Mouse (Mus musculus): ENCODE results near the gene Sprn. TPM values are rescaled to one million over a fixed set of nuclear protein-coding genes. Genes with fewer than 3 reads are reported as not detected.

Gene Sprn
- polyA plus RNA-seq, 1 experiment from 2014 or later = 28.2 TPM

- Histone ChIP-seq H3K36me3 (no peaks in the 10 kb centered on the region), H3K9ac (no peak overlapping the region), H3K9me3 (no peaks in the 10 kb centered on the region), H3K27me3 (no peaks in the 10 kb centered on the region), H3K4me3 (no peak overlapping the region), H3K27ac (replicated peaks) (no peak overlapping the region), H3K4me2 (no peak overlapping the region), H3K4me1 (replicated peaks) (peaks cover 19% of the 10 kb centered on the region)
- 87% methylated on average over 2 of the region's 2 CpGs for WGBS
- no peak for ATAC-seq (ENCODE audit: low FRiP score, low read depth)
These were observed 34.2 kb downstream of the Sprn start for GRCm38 (mm10) chr7:140120484-140120883.

GRCm38 (mm10) chr7:140116329-140117054, 38.2 kb downstream of the Sprn start, which contains the start of gene Echs1:
Gene Echs1 (minus strand): TSS chr7:140116476.
- Histone ChIP-seq H3K9ac (peak within 1 kb of the TSS; percentile 90), H3K9me3 (no peaks in the 10 kb centered on the region), H3K27ac (replicated peaks) (peak within 1 kb of the TSS; percentile 91), H3K4me1 (replicated peaks) (peaks cover 16% of the 10 kb centered on the region), H3K27me3 (no peaks in the 10 kb centered on the region), H3K4me2 (peak within 1 kb of the TSS; percentile 83), H3K36me3 (peaks cover 9% of the 10 kb centered on the region), H3K4me3 (peak within 1 kb of the TSS; percentile 90)
- ATAC-seq (ENCODE audit: low FRiP score, low read depth) = peak; percentile 94
- 4% methylated on average over 28 of the region's 28 CpGs for WGBS

GRCm38 (mm10) chr7:140115583-140116328, 38.9 kb downstream of the Sprn start, which contains the start of gene Paox:
Gene Paox (plus strand): TSS chr7:140115799.
- Histone ChIP-seq H3K27me3 (no peaks in the 10 kb centered on the region), H3K36me3 (peaks cover 15% of the 10 kb centered on the region), H3K4me3 (peak within 1 kb of the TSS; percentile 90), H3K4me2 (peak within 1 kb of the TSS; percentile 83), H3K27ac (replicated peaks) (peak within 1 kb of the TSS; percentile 91), H3K9me3 (no peaks in the 10 kb centered on the region), H3K9ac (peak within 1 kb of the TSS; percentile 90), H3K4me1 (replicated peaks) (peaks cover 16% of the 10 kb centered on the region)
- peak; percentile 69 for ATAC-seq (ENCODE audit: low FRiP score, low read depth)
- 4% methylated on average over 23 of the region's 23 CpGs for WGBS

- Histone ChIP-seq H3K9ac (no peak overlapping the region), H3K4me3 (no peak overlapping the region), H3K4me2 (no peak overlapping the region), H3K36me3 (peaks cover 52% of the 10 kb centered on the region), H3K27ac (replicated peaks) (no peak overlapping the region), H3K4me1 (replicated peaks) (peaks cover 10% of the 10 kb centered on the region; the same call in 1 of the 2 replicates), H3K9me3 (no peaks in the 10 kb centered on the region), H3K27me3 (no peaks in the 10 kb centered on the region)
- ATAC-seq (ENCODE audit: low FRiP score, low read depth) = no peak
- 53% methylated on average over 3 of the region's 3 CpGs for WGBS
These were observed 42.7 kb downstream of the Sprn start for GRCm38 (mm10) chr7:140111943-140112342.

GRCm38 (mm10) chr7:140104009-140104408, 50.7 kb downstream of the Sprn start:
- Histone ChIP-seq H3K4me3 (no peak overlapping the region), H3K9ac (no peak overlapping the region), H3K36me3 (peaks cover 30% of the 10 kb centered on the region), H3K27me3 (no peaks in the 10 kb centered on the region), H3K27ac (replicated peaks) (no peak overlapping the region), H3K4me1 (replicated peaks) (peaks cover 11% of the 10 kb centered on the region), H3K9me3 (no peaks in the 10 kb centered on the region), H3K4me2 (no peak overlapping the region)
- WGBS = 86% methylated on average over 4 of the region's 4 CpGs
- ATAC-seq (ENCODE audit: low FRiP score, low read depth) = no peak

- Histone ChIP-seq H3K9me3 (no peaks in the 10 kb centered on the region), H3K4me3 (peak within 1 kb of the TSS; percentile 42), H3K4me1 (replicated peaks) (peaks cover 11% of the 10 kb centered on the region), H3K27ac (replicated peaks) (peak within 1 kb of the TSS; percentile 53; the same call in 1 of the 2 replicates), H3K4me2 (peak within 1 kb of the TSS; percentile 67), H3K9ac (peak within 1 kb of the TSS; percentile 44), H3K36me3 (peaks cover 14% of the 10 kb centered on the region), H3K27me3 (no peaks in the 10 kb centered on the region)
- ATAC-seq (ENCODE audit: low FRiP score, low read depth) = peak; percentile 89
- 2% methylated on average over 30 of the region's 30 CpGs for WGBS
These were observed 52.5 kb downstream of the Sprn start, which contains the start of gene Fuom for GRCm38 (mm10) chr7:140101993-140102860. Gene Fuom (minus strand): TSS chr7:140102441.

GRCm38 (mm10) chr7:140101498-140101897, 53.2 kb downstream of the Sprn start:
- H3K9ac ChIP-seq = peak overlapping the region; percentile 44; the same call in 1 of the 2 replicates
- 71% methylated on average over 10 of the region's 10 CpGs for WGBS
- ATAC-seq (ENCODE audit: low FRiP score, low read depth) = peak; percentile 55; the same call in 1 of the 2 replicates
- peaks cover 11% of the 10 kb centered on the region for H3K4me1 ChIP-seq (replicated peaks)
- no peaks in the 10 kb centered on the region for H3K27me3 ChIP-seq
- H3K36me3 ChIP-seq = peaks cover 10% of the 10 kb centered on the region; the same call in 1 of the 2 replicates
- peak overlapping the region; percentile 42 for H3K4me3 ChIP-seq
- H3K9me3 ChIP-seq = no peaks in the 10 kb centered on the region
- H3K4me2 ChIP-seq = peak overlapping the region; percentile 67
- H3K27ac ChIP-seq (replicated peaks) = no peak overlapping the region

Other genes with a start within 250 kb of the Sprn start
- gene Utf1, start 211.1 kb downstream of the Sprn start, polyA plus RNA-seq (2015; fragmentation: Nextera tagmentation; extraction: Ambion mirVana) = not detected in 2 replicates
- 0.68 and 0.97 TPM in 2 replicates for gene 6430531B16Rik, start 176.1 kb downstream of the Sprn start, polyA plus RNA-seq (2015; fragmentation: Nextera tagmentation; extraction: Ambion mirVana)
- gene Adam8, start 162.3 kb downstream of the Sprn start, polyA plus RNA-seq (2015; fragmentation: Nextera tagmentation; extraction: Ambion mirVana) = 2.9 and 3.6 TPM in 2 replicates
- 48.1 and 56.8 TPM in 2 replicates for gene Zfp511, start 118.5 kb downstream of the Sprn start, polyA plus RNA-seq (2015; fragmentation: Nextera tagmentation; extraction: Ambion mirVana)
- 53.3 and 56.6 TPM in 2 replicates for gene Tubgcp2, start 118.2 kb downstream of the Sprn start, polyA plus RNA-seq (2015; fragmentation: Nextera tagmentation; extraction: Ambion mirVana)
- 5.5 and 9.5 TPM in 2 replicates for gene Msx3, start 105.8 kb downstream of the Sprn start, polyA plus RNA-seq (2015; fragmentation: Nextera tagmentation; extraction: Ambion mirVana)
- gene Caly, start 72.3 kb downstream of the Sprn start, polyA plus RNA-seq (2015; fragmentation: Nextera tagmentation; extraction: Ambion mirVana) = 279 and 296 TPM in 2 replicates
- gene Prap1, start 61.5 kb downstream of the Sprn start, polyA plus RNA-seq (2015; fragmentation: Nextera tagmentation; extraction: Ambion mirVana) = not detected in 2 replicates
- gene Fuom, start 52.4 kb downstream of the Sprn start, polyA plus RNA-seq (2015; fragmentation: Nextera tagmentation; extraction: Ambion mirVana) = 37.6 and 41.2 TPM in 2 replicates
- 7.7 and 9.6 TPM in 2 replicates for gene Paox, start 39.1 kb downstream of the Sprn start, polyA plus RNA-seq (2015; fragmentation: Nextera tagmentation; extraction: Ambion mirVana)
- 115 and 120 TPM in 2 replicates for gene Echs1, start 38.4 kb downstream of the Sprn start, polyA plus RNA-seq (2015; fragmentation: Nextera tagmentation; extraction: Ambion mirVana)
- gene Mtg1, start 17.3 kb downstream of the Sprn start, polyA plus RNA-seq (2015; fragmentation: Nextera tagmentation; extraction: Ambion mirVana) = 27.4 and 31.1 TPM in 2 replicates
- not detected in 2 replicates for gene Olfr522, start 9.9 kb upstream of the Sprn start, polyA plus RNA-seq (2015; fragmentation: Nextera tagmentation; extraction: Ambion mirVana)
- not detected in 2 replicates for gene Olfr523, start 18.3 kb upstream of the Sprn start, polyA plus RNA-seq (2015; fragmentation: Nextera tagmentation; extraction: Ambion mirVana)
- not detected in 2 replicates for gene Olfr524, start 51.1 kb upstream of the Sprn start, polyA plus RNA-seq (2015; fragmentation: Nextera tagmentation; extraction: Ambion mirVana)
- 0.04 TPM in 1 of 2 replicates, not detected in the other for gene Cd163l1, start 63.4 kb upstream of the Sprn start, polyA plus RNA-seq (2015; fragmentation: Nextera tagmentation; extraction: Ambion mirVana)
- gene 5830411N06Rik, start 92.4 kb upstream of the Sprn start, polyA plus RNA-seq (2015; fragmentation: Nextera tagmentation; extraction: Ambion mirVana) = not detected in 2 replicates
- not detected in 2 replicates for gene Olfr525, start 166.0 kb upstream of the Sprn start, polyA plus RNA-seq (2015; fragmentation: Nextera tagmentation; extraction: Ambion mirVana)
- not detected in 2 replicates for gene Olfr527, start 179.1 kb upstream of the Sprn start, polyA plus RNA-seq (2015; fragmentation: Nextera tagmentation; extraction: Ambion mirVana)
- not detected in 2 replicates for gene Olfr60, start 206.8 kb upstream of the Sprn start, polyA plus RNA-seq (2015; fragmentation: Nextera tagmentation; extraction: Ambion mirVana)
- gene Olfr530, start 221.5 kb upstream of the Sprn start, polyA plus RNA-seq (2015; fragmentation: Nextera tagmentation; extraction: Ambion mirVana) = not detected in 2 replicates
- not detected in 2 replicates for gene Olfr531, start 248.0 kb upstream of the Sprn start, polyA plus RNA-seq (2015; fragmentation: Nextera tagmentation; extraction: Ambion mirVana)